Mouse (Mus musculus) forebrain, embryonic 10.5 days (tissue): ENCODE results near the gene Akap10. TPM values are rescaled to one million over a fixed set of nuclear protein-coding genes. Genes with fewer than 3 reads are reported as not detected.
A peak's percentile ranks its signal among the peaks of the same experiment; 100 is the strongest.
"Not testable (repeated sequence)": the region's sequence is repeated elsewhere in the genome, so short reads cannot be mapped to it uniquely, and the experiment has no call there.

ENCODE experiments used
- DNase-seq: peaks from one replicate; pipeline ENCODE4 v3.0.0-alpha.2; 2017; ENCODE audit warnings: low spot score; ENCODE audit errors: extremely low spot score
- H3K27ac ChIP-seq: fragments of 300-500 bp; sonication (generic); 2 replicates; pipeline ENCODE4 v1.5.1; 2016; ENCODE audit warnings: mild to moderate bottlenecking
- H3K27me3 ChIP-seq: fragments of 300-500 bp; sonication (generic); 2 replicates; pipeline ENCODE4 v1.6.1; 2016; ENCODE audit warnings: mild to moderate bottlenecking; ENCODE audit not compliant: poor library complexity, severe bottlenecking
- H3K36me3 ChIP-seq: fragments of 300-500 bp; sonication (generic); replicated peaks from 2 replicates; pipeline ENCODE4 v1.6.1; 2016; ENCODE audit warnings: mild to moderate bottlenecking, moderate library complexity
- H3K4me1 ChIP-seq: fragments of 300-500 bp; sonication (generic); 2 replicates; pipeline ENCODE4 v1.6.1; 2016
- H3K4me3 ChIP-seq: fragments of 300-500 bp; sonication (generic); 2 replicates; pipeline ENCODE4 v1.5.1; 2016; ENCODE audit warnings: mild to moderate bottlenecking, moderate library complexity
- H3K9me3 ChIP-seq: fragments of 300-500 bp; sonication (generic); 2 replicates; pipeline ENCODE4 v1.6.1; 2016; ENCODE audit warnings: mild to moderate bottlenecking, moderate library complexity
- WGBS: fragments of 180-500 bp; shearing (Covaris S2); methylation state at CpG from one replicate; pipeline ENCODE4 v1.1.7; 2016; 5-methylcytosine and 5-hydroxymethylcytosine counted together
- polyA plus RNA-seq: library from polyadenylated mRNA; unstranded; fragments of >200 nt; fragmentation: Nextera tagmentation; extraction: Ambion mirVana; gene quantifications from 2 replicates; pipeline ENCODE4 v1.2.1, GENCODE M21; 2016

Akap10 gene
- 14.7 and 15.7 TPM in 2 replicates for polyA plus RNA-seq

GRCm38 (mm10) chr11:61930098-61930517 is at the start of gene Akap10:
Gene Akap10, minus strand, starts transcription at chr11:61930252.
- Histone ChIP-seq H3K9me3 (no peaks in the 10 kb centered on the region), H3K36me3 (peaks cover 12% of the 10 kb centered on the region), H3K27ac (peak within 1 kb of the TSS; percentile 98), H3K4me3 (peak within 1 kb of the TSS; percentile 91), H3K27me3 (0 out of 2 replicates have a peak, but pooled peaks cover 5% of the 10 kb centered on the region), H3K4me1 (peaks cover 27% of the 10 kb centered on the region)
- DNase-seq, result peak; percentile 91
- under 1% methylated on average over 43 of the region's 43 CpGs for WGBS

- Histone ChIP-seq H3K4me1 (peaks cover 7% of the 10 kb centered on the region), H3K4me3 (no peak overlapping the region), H3K27ac (no peak overlapping the region), H3K27me3 (no peaks in the 10 kb centered on the region), H3K36me3 (no peaks in the 10 kb centered on the region), H3K9me3 (no peaks in the 10 kb centered on the region)
- DNase-seq, result no peak
- WGBS, result 75% methylated on average over 1 of the region's 1 CpGs
These were observed 45.7 kb upstream of the Akap10 start for GRCm38 (mm10) chr11:61975783-61976182.

GRCm38 (mm10) chr11:61974106-61974707 is 44.2 kb upstream of the Akap10 start:
- 84% methylated on average over 13 of the region's 13 CpGs for WGBS

GRCm38 (mm10) chr11:61971441-61972221 is 41.6 kb upstream of the Akap10 start:
- no peak for DNase-seq
- WGBS, result 66% methylated on average over 7 of the region's 7 CpGs
- H3K27ac ChIP-seq, result no peak overlapping the region
- no peaks in the 10 kb centered on the region for H3K9me3 ChIP-seq
- peaks cover 7% of the 10 kb centered on the region for H3K4me1 ChIP-seq
- H3K36me3 ChIP-seq, result no peaks in the 10 kb centered on the region
- H3K4me3 ChIP-seq, result no peak overlapping the region
- H3K27me3 ChIP-seq, result no peaks in the 10 kb centered on the region

More at GRCm38 (mm10) chr11:61974106-61974707, 44.2 kb upstream of the Akap10 start:
- H3K27me3 ChIP-seq, result no peaks in the 10 kb centered on the region
- H3K9me3 ChIP-seq, result no peaks in the 10 kb centered on the region
- no peak for DNase-seq
- no peak overlapping the region for H3K4me3 ChIP-seq
- peaks cover 7% of the 10 kb centered on the region for H3K4me1 ChIP-seq
- no peak overlapping the region for H3K27ac ChIP-seq
- H3K36me3 ChIP-seq, result no peaks in the 10 kb centered on the region

GRCm38 (mm10) chr11:61970901-61971300 is 40.8 kb upstream of the Akap10 start:
- H3K9me3 ChIP-seq, result no peaks in the 10 kb centered on the region
- H3K4me1 ChIP-seq, result peaks cover 7% of the 10 kb centered on the region
- no peak overlapping the region for H3K27ac ChIP-seq
- H3K27me3 ChIP-seq, result no peaks in the 10 kb centered on the region
- whole genome bisulfite sequencing, result 81% methylated on average over 5 of the region's 5 CpGs
- no peaks in the 10 kb centered on the region for H3K36me3 ChIP-seq
- DNase-seq, result no peak
- H3K4me3 ChIP-seq, result no peak overlapping the region

GRCm38 (mm10) chr11:61968875-61969274 is 38.8 kb upstream of the Akap10 start:
- 97% methylated on average over 2 of the region's 2 CpGs for WGBS
- H3K36me3 ChIP-seq, result no peaks in the 10 kb centered on the region
- no peak overlapping the region for H3K27ac ChIP-seq
- no peak overlapping the region for H3K4me3 ChIP-seq
- peaks cover 3% of the 10 kb centered on the region for H3K4me1 ChIP-seq
- no peaks in the 10 kb centered on the region for H3K27me3 ChIP-seq
- no peaks in the 10 kb centered on the region for H3K9me3 ChIP-seq
- DNase-seq, result no peak

GRCm38 (mm10) chr11:61967034-61967433 is 37.0 kb upstream of the Akap10 start:
- no peak overlapping the region for H3K27ac ChIP-seq
- WGBS, result 89% methylated on average over 8 of the region's 8 CpGs
- H3K9me3 ChIP-seq, result no peaks in the 10 kb centered on the region
- no peaks in the 10 kb centered on the region for H3K4me1 ChIP-seq
- H3K27me3 ChIP-seq, result no peaks in the 10 kb centered on the region
- H3K36me3 ChIP-seq, result no peaks in the 10 kb centered on the region
- no peak overlapping the region for H3K4me3 ChIP-seq
- DNase-seq, result no peak

- Histone ChIP-seq H3K27me3 (peaks cover 1% of the 10 kb centered on the region; the same call in 1 of the 2 replicates), H3K4me1 (no peaks in the 10 kb centered on the region), H3K36me3 (no peaks in the 10 kb centered on the region), H3K4me3 (no peak overlapping the region), H3K9me3 (no peaks in the 10 kb centered on the region), H3K27ac (no peak overlapping the region)
- WGBS, result 93% methylated on average over 5 of the region's 5 CpGs
- no peak for DNase-seq
These were observed 34.6 kb upstream of the Akap10 start for GRCm38 (mm10) chr11:61964611-61965010.

- Histone ChIP-seq H3K27me3 (peaks cover 15% of the 10 kb centered on the region), H3K27ac (no peak overlapping the region), H3K9me3 (no peaks in the 10 kb centered on the region), H3K4me3 (no peak overlapping the region), H3K4me1 (no peaks in the 10 kb centered on the region), H3K36me3 (no peaks in the 10 kb centered on the region)
- DNase-seq, result no peak
- WGBS, result 89% methylated on average over 3 of the region's 3 CpGs
These were observed 33.1 kb upstream of the Akap10 start for GRCm38 (mm10) chr11:61963193-61963592.

- DNase-seq, result no peak
- Histone ChIP-seq H3K27ac (no peak overlapping the region), H3K36me3 (no peaks in the 10 kb centered on the region), H3K27me3 (peaks cover 21% of the 10 kb centered on the region), H3K9me3 (no peaks in the 10 kb centered on the region), H3K4me1 (no peaks in the 10 kb centered on the region), H3K4me3 (no peak overlapping the region)
- WGBS, result 86% methylated on average over 6 of the region's 6 CpGs
These were observed 32.6 kb upstream of the Akap10 start for GRCm38 (mm10) chr11:61962684-61963083.

- WGBS, result 81% methylated on average over 2 of the region's 2 CpGs
- Histone ChIP-seq H3K27ac (no peak overlapping the region), H3K36me3 (no peaks in the 10 kb centered on the region), H3K4me3 (no peak overlapping the region), H3K4me1 (peaks cover 11% of the 10 kb centered on the region), H3K27me3 (peaks cover 31% of the 10 kb centered on the region), H3K9me3 (no peaks in the 10 kb centered on the region)
- DNase-seq, result no peak
These were observed 30.0 kb upstream of the Akap10 start for GRCm38 (mm10) chr11:61960096-61960495.

- WGBS, result 68% methylated on average over 6 of the region's 6 CpGs
- DNase-seq, result not testable (repeated sequence)
These were observed 28.7 kb upstream of the Akap10 start for GRCm38 (mm10) chr11:61958706-61959105.

GRCm38 (mm10) chr11:61957296-61957813 is 27.3 kb upstream of the Akap10 start:
- 6% methylated on average over 25 of the region's 25 CpGs for WGBS
- Histone ChIP-seq H3K4me1 (peaks cover 11% of the 10 kb centered on the region), H3K9me3 (no peaks in the 10 kb centered on the region), H3K27ac (peak overlapping the region; percentile 72), H3K27me3 (peaks cover 31% of the 10 kb centered on the region), H3K4me3 (peak overlapping the region; percentile 82), H3K36me3 (no peaks in the 10 kb centered on the region)
- DNase-seq, result peak; percentile 20

More at GRCm38 (mm10) chr11:61958706-61959105, 28.7 kb upstream of the Akap10 start:
- not testable (repeated sequence) for H3K36me3 ChIP-seq, H3K9me3 ChIP-seq, H3K27ac ChIP-seq, H3K4me3 ChIP-seq
- H3K27me3 ChIP-seq, result peaks cover 31% of the 10 kb centered on the region
- peaks cover 11% of the 10 kb centered on the region for H3K4me1 ChIP-seq
